Mouse (Mus musculus): ENCODE data around the gene Scnm1.

DNA sequence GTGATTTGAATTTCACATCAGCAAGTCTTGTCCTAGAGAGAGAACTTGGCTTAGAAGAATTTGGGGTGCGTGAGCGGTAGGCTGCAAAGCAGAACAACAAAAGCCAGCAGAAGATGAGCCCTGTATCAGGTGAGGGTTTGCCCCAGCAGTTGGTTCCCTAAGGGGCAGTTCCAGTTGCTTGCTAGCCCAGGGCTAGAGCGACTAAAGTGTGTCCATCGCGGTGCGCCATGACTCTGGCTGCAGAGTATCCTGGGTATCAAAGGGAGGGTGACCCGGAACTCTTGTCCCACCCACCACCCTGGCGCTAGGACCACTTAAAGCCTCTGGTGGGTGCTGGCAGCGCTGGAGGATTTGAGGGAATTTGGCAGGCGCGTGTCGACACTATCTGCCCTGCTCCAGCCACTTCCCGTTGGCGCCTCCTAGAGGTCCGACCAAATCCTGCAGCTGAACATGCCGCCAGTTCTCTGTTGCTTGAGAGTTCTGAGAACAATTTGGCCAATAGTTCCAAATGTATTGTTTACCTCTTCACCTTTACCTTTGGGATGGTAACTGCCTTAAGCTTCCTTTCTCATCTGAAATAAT, 40.3 kb upstream of the Scnm1 start:
- peak; percentile 15 to 69; a peak in 2 of 4 replicates for TF ChIP-seq CTCF (conservative IDR thresholded peaks at IDR 0.05 in 1 of 2, IDR thresholded peaks at IDR 0.05 in 1 of 2; ENCODE audit: low read depth in 2 of 2, low read length in 2 of 2)
- TF ChIP-seq POLR2A (IDR thresholded peaks at IDR 0.05; ENCODE audit: low read depth, low read length): no peak
- no peak for TF ChIP-seq E2F4 (IDR thresholded peaks at IDR 0.05; ENCODE audit: insufficient replicate concordance, low read depth, low read length)
- no peak for TF ChIP-seq NELFE (IDR thresholded peaks at IDR 0.05; ENCODE audit: low read depth, low read length)
- TF ChIP-seq POLR2AphosphoS2 (IDR thresholded peaks at IDR 0.05; ENCODE audit: low read depth, low read length): no peak
- TF ChIP-seq MXI1 (IDR thresholded peaks at IDR 0.05; ENCODE audit: low read depth, low read length): no peak
- TF ChIP-seq PAX5 (IDR thresholded peaks at IDR 0.05; ENCODE audit: low read length): no peak
- TF ChIP-seq ZKSCAN1 (IDR thresholded peaks at IDR 0.05; ENCODE audit: borderline replicate concordance, low read depth, low read length): no peak
- no peak for TF ChIP-seq ZC3H11A (IDR thresholded peaks at IDR 0.05; ENCODE audit: low read depth, low read length)
- no peak for TF ChIP-seq MAX (IDR thresholded peaks at IDR 0.05; ENCODE audit: low read length)
- no peak for TF ChIP-seq EP300 (IDR thresholded peaks at IDR 0.05; ENCODE audit: low read length)
- no peak for TF ChIP-seq ZNF384 (IDR thresholded peaks at IDR 0.05; ENCODE audit: low read depth, low read length)
- TF ChIP-seq CHD2 (IDR thresholded peaks at IDR 0.05; ENCODE audit: low read length): no peak

Measured in CH12.LX (cell line).